Mouse (Mus musculus): ENCODE results near the gene Actl11. TPM values are rescaled to one million over a fixed set of nuclear protein-coding genes. Genes with fewer than 3 reads are reported as not detected.

Actl11 gene
- polyA plus RNA-seq, 1 experiment from 2014 or later = not detected

- peak within 1 kb of the TSS; percentile 84 for H3K4me2 ChIP-seq
- peak; percentile 80 for ATAC-seq (ENCODE audit: insufficient read depth, low FRiP score, low read depth)
- no peaks in the 10 kb centered on the region for H3K9me3 ChIP-seq
- peaks cover 39% of the 10 kb centered on the region for H3K4me1 ChIP-seq
- H3K36me3 ChIP-seq = 0 out of 2 replicates have a peak, but pooled peaks cover 3% of the 10 kb centered on the region
- peak within 1 kb of the TSS; percentile 53 for H3K4me3 ChIP-seq (replicated peaks)
- peak within 1 kb of the TSS; percentile 61; the same call in 1 of the 2 replicates for H3K9ac ChIP-seq
- 14% methylated on average over 19 of the region's 19 CpGs for WGBS
- no peaks in the 10 kb centered on the region for H3K27me3 ChIP-seq (replicated peaks)
- peak within 1 kb of the TSS; percentile 88 for H3K27ac ChIP-seq
Observed at GRCm38 (mm10) chr9:107906252-107906966, 21.9 kb upstream of the Actl11 start, which contains the start of gene Mst1r. TSS of gene Mst1r (plus strand) at chr9:107906873.

GRCm38 (mm10) chr9:107906967-107907800 lies 21.1 kb upstream of the Actl11 start:
- H3K27me3 ChIP-seq (replicated peaks) = no peaks in the 10 kb centered on the region
- H3K4me1 ChIP-seq = peaks cover 38% of the 10 kb centered on the region
- peak overlapping the region; percentile 88 for H3K27ac ChIP-seq
- H3K4me3 ChIP-seq (replicated peaks) = peak overlapping the region; percentile 53
- 41% methylated on average over 31 of the region's 31 CpGs for WGBS
- peak overlapping the region; percentile 61; the same call in 1 of the 2 replicates for H3K9ac ChIP-seq
- peak overlapping the region; percentile 84 for H3K4me2 ChIP-seq
- no peaks in the 10 kb centered on the region for H3K36me3 ChIP-seq
- ATAC-seq (ENCODE audit: insufficient read depth, low FRiP score, low read depth) = no peak
- H3K9me3 ChIP-seq = no peaks in the 10 kb centered on the region

- H3K9me3 ChIP-seq = no peaks in the 10 kb centered on the region
- H3K27ac ChIP-seq = peak overlapping the region; percentile 88
- no peak overlapping the region for H3K9ac ChIP-seq
- peaks cover 38% of the 10 kb centered on the region for H3K4me1 ChIP-seq
- H3K4me3 ChIP-seq (replicated peaks) = peak overlapping the region; percentile 53
- H3K27me3 ChIP-seq (replicated peaks) = no peaks in the 10 kb centered on the region
- peak overlapping the region; percentile 84 for H3K4me2 ChIP-seq
- H3K36me3 ChIP-seq = no peaks in the 10 kb centered on the region
- ATAC-seq (ENCODE audit: insufficient read depth, low FRiP score, low read depth) = no peak
- 57% methylated on average over 14 of the region's 14 CpGs for WGBS
Observed at GRCm38 (mm10) chr9:107907801-107908120, 20.5 kb upstream of the Actl11 start.

- ATAC-seq (ENCODE audit: insufficient read depth, low FRiP score, low read depth) = no peak
- H3K4me3 ChIP-seq (replicated peaks) = peak overlapping the region; percentile 53
- no peaks in the 10 kb centered on the region for H3K9me3 ChIP-seq
- H3K4me1 ChIP-seq = peaks cover 38% of the 10 kb centered on the region
- no peaks in the 10 kb centered on the region for H3K36me3 ChIP-seq
- peak overlapping the region; percentile 84 for H3K4me2 ChIP-seq
- WGBS = 23% methylated on average over 18 of the region's 18 CpGs
- H3K9ac ChIP-seq = no peak overlapping the region
- peak overlapping the region; percentile 88 for H3K27ac ChIP-seq
- H3K27me3 ChIP-seq (replicated peaks) = no peaks in the 10 kb centered on the region
Observed at GRCm38 (mm10) chr9:107908410-107909158, 19.7 kb upstream of the Actl11 start.

GRCm38 (mm10) chr9:107910025-107910769 lies 18.1 kb upstream of the Actl11 start:
- 61% methylated on average over 15 of the region's 15 CpGs for WGBS
- no peaks in the 10 kb centered on the region for H3K9me3 ChIP-seq
- ATAC-seq (ENCODE audit: insufficient read depth, low FRiP score, low read depth) = peak; percentile 44

GRCm38 (mm10) chr9:107914764-107915420 lies 13.4 kb upstream of the Actl11 start:
- H3K4me2 ChIP-seq = no peak overlapping the region
- H3K9me3 ChIP-seq = no peaks in the 10 kb centered on the region
- 76% methylated on average over 16 of the region's 16 CpGs for WGBS
- no peak overlapping the region for H3K27ac ChIP-seq
- H3K4me1 ChIP-seq = peaks cover under 1% of the 10 kb centered on the region; the same call in 1 of the 2 replicates
- no peak for ATAC-seq (ENCODE audit: insufficient read depth, low FRiP score, low read depth)
- no peak overlapping the region for H3K9ac ChIP-seq
- H3K4me3 ChIP-seq (replicated peaks) = no peak overlapping the region
- H3K36me3 ChIP-seq = peaks cover 9% of the 10 kb centered on the region; the same call in 1 of the 2 replicates
- no peaks in the 10 kb centered on the region for H3K27me3 ChIP-seq (replicated peaks)

More at GRCm38 (mm10) chr9:107910025-107910769, 18.1 kb upstream of the Actl11 start:
- peaks cover 5% of the 10 kb centered on the region; the same call in 1 of the 2 replicates for H3K36me3 ChIP-seq
- no peak overlapping the region for H3K9ac ChIP-seq
- peak overlapping the region; percentile 53; the same call in 1 of the 2 replicates for H3K4me3 ChIP-seq (replicated peaks)
- peaks cover 38% of the 10 kb centered on the region for H3K4me1 ChIP-seq
- peak overlapping the region; percentile 88 for H3K27ac ChIP-seq
- no peaks in the 10 kb centered on the region for H3K27me3 ChIP-seq (replicated peaks)
- H3K4me2 ChIP-seq = peak overlapping the region; percentile 84

- H3K4me2 ChIP-seq = no peak overlapping the region
- H3K4me3 ChIP-seq (replicated peaks) = no peak overlapping the region
- H3K9me3 ChIP-seq = no peaks in the 10 kb centered on the region
- ATAC-seq (ENCODE audit: insufficient read depth, low FRiP score, low read depth) = no peak
- H3K27ac ChIP-seq = no peak overlapping the region
- WGBS = 33% methylated on average over 13 of the region's 13 CpGs
- H3K9ac ChIP-seq = no peak overlapping the region
- H3K27me3 ChIP-seq (replicated peaks) = no peaks in the 10 kb centered on the region
- H3K36me3 ChIP-seq = peaks cover 9% of the 10 kb centered on the region; the same call in 1 of the 2 replicates
- no peaks in the 10 kb centered on the region for H3K4me1 ChIP-seq
Observed at GRCm38 (mm10) chr9:107917895-107918608, 10.2 kb upstream of the Actl11 start.

- Histone ChIP-seq H3K4me1 (no peaks in the 10 kb centered on the region), H3K9me3 (no peaks in the 10 kb centered on the region), H3K27ac (no peak overlapping the region), H3K9ac (no peak overlapping the region), H3K4me2 (no peak overlapping the region), H3K27me3 (replicated peaks) (no peaks in the 10 kb centered on the region), H3K36me3 (peaks cover 9% of the 10 kb centered on the region; the same call in 1 of the 2 replicates), H3K4me3 (replicated peaks) (no peak overlapping the region)
- no peak for ATAC-seq (ENCODE audit: insufficient read depth, low FRiP score, low read depth)
- 78% methylated on average over 6 of the region's 6 CpGs for WGBS
Observed at GRCm38 (mm10) chr9:107918884-107919283, 9.4 kb upstream of the Actl11 start.

DNA sequence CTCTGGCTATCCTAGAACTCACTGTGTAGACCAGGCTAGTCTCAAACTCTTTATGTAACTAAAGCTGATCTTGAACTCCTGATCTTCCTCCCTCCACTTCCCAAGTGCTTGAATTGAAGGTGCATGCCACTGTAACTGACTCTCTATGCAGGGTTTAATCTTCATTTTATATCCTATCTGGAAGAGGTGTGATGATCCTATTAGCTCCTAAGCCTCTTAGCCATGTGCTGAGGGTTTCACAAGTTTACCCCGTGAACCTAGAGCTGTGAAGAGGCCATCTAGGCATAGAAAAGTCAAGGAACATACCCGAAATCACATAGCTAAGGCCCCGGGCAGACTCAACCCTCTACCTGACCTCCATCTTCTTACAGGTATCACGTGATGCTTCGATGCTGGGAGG lies 8.8 kb upstream of the Actl11 start:
- Histone ChIP-seq H3K4me1 (no peaks in the 10 kb centered on the region), H3K9me3 (no peaks in the 10 kb centered on the region), H3K27ac (no peak overlapping the region), H3K36me3 (peaks cover 5% of the 10 kb centered on the region; the same call in 1 of the 2 replicates), H3K9ac (no peak overlapping the region), H3K4me2 (no peak overlapping the region), H3K27me3 (replicated peaks) (no peaks in the 10 kb centered on the region), H3K4me3 (replicated peaks) (no peak overlapping the region)
- WGBS = 80% methylated on average over 5 of the region's 5 CpGs
- ATAC-seq (ENCODE audit: insufficient read depth, low FRiP score, low read depth) = no peak

DNA sequence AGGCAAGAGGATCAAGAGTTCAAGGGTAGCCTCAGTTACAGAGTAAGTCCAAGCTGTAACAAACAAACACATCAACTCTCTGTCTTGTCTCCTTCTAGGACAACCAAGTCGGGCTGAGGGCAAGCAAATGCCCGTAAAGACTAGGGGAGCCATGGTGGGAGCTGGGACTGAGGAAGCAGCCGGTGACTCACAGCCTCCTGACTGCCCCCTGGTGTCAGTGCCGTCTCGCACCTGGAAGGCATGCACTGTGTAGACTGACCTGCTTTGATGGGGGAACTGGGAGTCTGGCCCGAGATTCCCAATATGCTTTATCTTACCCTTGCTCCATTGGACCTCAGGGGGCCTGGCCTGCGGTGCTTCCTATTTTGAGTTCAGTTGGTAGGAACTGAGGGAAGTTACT lies 5.2 kb upstream of the Actl11 start:
- no peak overlapping the region for H3K4me3 ChIP-seq (replicated peaks)
- no peak overlapping the region for H3K9ac ChIP-seq
- peaks cover 4% of the 10 kb centered on the region; the same call in 1 of the 2 replicates for H3K4me1 ChIP-seq
- no peak overlapping the region for H3K4me2 ChIP-seq
- no peak for ATAC-seq (ENCODE audit: insufficient read depth, low FRiP score, low read depth)
- H3K36me3 ChIP-seq = no peaks in the 10 kb centered on the region
- WGBS = 36% methylated on average over 7 of the region's 7 CpGs
- H3K27me3 ChIP-seq (replicated peaks) = no peaks in the 10 kb centered on the region
- H3K27ac ChIP-seq = no peak overlapping the region
- no peaks in the 10 kb centered on the region for H3K9me3 ChIP-seq
